Mouse (Mus musculus): Measurements from ENCODE around the gene Gm11037.
"Not testable (repeated sequence)": the region's sequence is repeated elsewhere in the genome, so short reads cannot be mapped to it uniquely, and the experiment has no call there.

The Gm11037 gene

GRCm38 (mm10) chr2:131132930-131133547 lies at the start of gene Gm11037:
Gene Gm11037 (plus strand): TSS chr2:131133497.
- no peak for DNase-seq (ENCODE audit: low spot score in 2 of 2)

GRCm38 (mm10) chr2:131084206-131084605 lies 49.1 kb upstream of the Gm11037 start:
- DNase-seq (ENCODE audit: low spot score in 2 of 2) = no peak

- no peak for DNase-seq (ENCODE audit: low spot score in 2 of 2)
These were observed 46.5 kb upstream of the Gm11037 start, which contains the start of gene Siglec1 for GRCm38 (mm10) chr2:131086667-131087390. Gene Siglec1 (minus strand): TSS chr2:131086765.

- no peak for DNase-seq (ENCODE audit: low spot score in 2 of 2)
These were observed 44.7 kb upstream of the Gm11037 start for GRCm38 (mm10) chr2:131088581-131088980.

- DNase-seq (ENCODE audit: low spot score in 2 of 2) = no peak
These were observed 43.7 kb upstream of the Gm11037 start for GRCm38 (mm10) chr2:131089634-131090033.

GRCm38 (mm10) chr2:131090852-131091251 lies 42.4 kb upstream of the Gm11037 start:
- no peak for DNase-seq (ENCODE audit: low spot score in 2 of 2)

GRCm38 (mm10) chr2:131093577-131093976 lies 39.7 kb upstream of the Gm11037 start:
- no peak for DNase-seq (ENCODE audit: low spot score in 2 of 2)

- DNase-seq (ENCODE audit: low spot score in 2 of 2) = peak; percentile 61 to 77
These were observed 38.5 kb upstream of the Gm11037 start for GRCm38 (mm10) chr2:131094823-131095222.

GRCm38 (mm10) chr2:131096101-131096795 lies 37.0 kb upstream of the Gm11037 start:
- DNase-seq (ENCODE audit: low spot score in 2 of 2) = peak; percentile 31 to 52

- DNase-seq (ENCODE audit: low spot score in 2 of 2) = no peak
These were observed 36.2 kb upstream of the Gm11037 start for GRCm38 (mm10) chr2:131097087-131097486.

- no peak for DNase-seq (ENCODE audit: low spot score in 2 of 2)
These were observed 31.8 kb upstream of the Gm11037 start for GRCm38 (mm10) chr2:131101530-131101929.

GRCm38 (mm10) chr2:131104021-131104420 lies 29.3 kb upstream of the Gm11037 start:
- DNase-seq (ENCODE audit: low spot score in 2 of 2) = no peak

- DNase-seq (ENCODE audit: low spot score in 2 of 2) = not testable (repeated sequence)
These were observed 28.2 kb upstream of the Gm11037 start for GRCm38 (mm10) chr2:131105061-131105460.

- no peak for DNase-seq (ENCODE audit: low spot score in 2 of 2)
These were observed 27.3 kb upstream of the Gm11037 start for GRCm38 (mm10) chr2:131105989-131106388.

GRCm38 (mm10) chr2:131118968-131119574 lies 14.2 kb upstream of the Gm11037 start:
- no peak for DNase-seq (ENCODE audit: low spot score in 2 of 2)

- DNase-seq (ENCODE audit: low spot score in 2 of 2) = no peak
These were observed 9.1 kb upstream of the Gm11037 start for GRCm38 (mm10) chr2:131124166-131124565.

- DNase-seq (ENCODE audit: low spot score in 2 of 2) = no peak
These were observed 7.9 kb upstream of the Gm11037 start for GRCm38 (mm10) chr2:131125157-131125963.

- no peak for DNase-seq (ENCODE audit: low spot score in 2 of 2)
These were observed 7.1 kb upstream of the Gm11037 start for GRCm38 (mm10) chr2:131125964-131126815.

- DNase-seq (ENCODE audit: low spot score in 2 of 2) = no peak
These were observed 6.1 kb upstream of the Gm11037 start, which contains the start of gene Hspa12b for GRCm38 (mm10) chr2:131127161-131127730. Gene Hspa12b (plus strand): TSS chr2:131127280.

GRCm38 (mm10) chr2:131128211-131128610 lies 5.1 kb upstream of the Gm11037 start:
- DNase-seq (ENCODE audit: low spot score in 2 of 2) = no peak
